Mouse (Mus musculus) ES-CJ7 (cell line): ENCODE results near the gene Ppp4r3a.
A peak's percentile ranks its signal among the peaks of the same experiment; 100 is the strongest.

Experiments used
- DNase-seq: peaks from one replicate; pipeline ENCODE4 v3.0.0; 2011; ENCODE audit warnings: low read depth, low spot score

The Ppp4r3a gene

DNA sequence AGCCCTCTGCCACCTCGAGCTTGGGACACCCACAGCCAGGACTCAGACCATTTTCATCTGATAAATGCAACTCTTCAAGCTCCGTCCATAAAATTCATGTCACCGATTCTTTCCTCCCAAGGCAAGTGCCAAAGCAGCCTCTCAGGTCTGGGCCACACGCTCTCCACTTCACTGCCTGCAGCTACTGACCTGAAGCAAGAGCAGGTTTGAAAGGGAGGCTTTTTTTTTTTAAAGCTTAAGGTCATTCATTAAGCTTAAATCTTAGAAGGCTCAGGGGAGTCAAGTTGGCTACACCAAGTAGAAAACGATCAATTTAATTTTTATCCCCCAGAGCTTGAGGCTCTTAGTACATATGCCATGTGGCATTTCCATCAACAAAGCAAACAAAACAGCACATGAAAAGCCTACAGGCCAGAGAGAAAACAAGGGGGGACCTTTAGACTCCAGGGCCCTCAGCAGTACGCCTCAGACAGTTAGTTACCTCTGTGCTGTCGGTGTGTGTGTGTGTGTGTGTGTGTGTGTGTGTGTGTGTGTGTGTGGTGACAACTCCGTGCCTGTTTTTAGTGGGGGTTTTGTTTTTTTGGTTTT, 70.3 kb downstream of the Ppp4r3a start:
- DNase-seq = no peak

DNA sequence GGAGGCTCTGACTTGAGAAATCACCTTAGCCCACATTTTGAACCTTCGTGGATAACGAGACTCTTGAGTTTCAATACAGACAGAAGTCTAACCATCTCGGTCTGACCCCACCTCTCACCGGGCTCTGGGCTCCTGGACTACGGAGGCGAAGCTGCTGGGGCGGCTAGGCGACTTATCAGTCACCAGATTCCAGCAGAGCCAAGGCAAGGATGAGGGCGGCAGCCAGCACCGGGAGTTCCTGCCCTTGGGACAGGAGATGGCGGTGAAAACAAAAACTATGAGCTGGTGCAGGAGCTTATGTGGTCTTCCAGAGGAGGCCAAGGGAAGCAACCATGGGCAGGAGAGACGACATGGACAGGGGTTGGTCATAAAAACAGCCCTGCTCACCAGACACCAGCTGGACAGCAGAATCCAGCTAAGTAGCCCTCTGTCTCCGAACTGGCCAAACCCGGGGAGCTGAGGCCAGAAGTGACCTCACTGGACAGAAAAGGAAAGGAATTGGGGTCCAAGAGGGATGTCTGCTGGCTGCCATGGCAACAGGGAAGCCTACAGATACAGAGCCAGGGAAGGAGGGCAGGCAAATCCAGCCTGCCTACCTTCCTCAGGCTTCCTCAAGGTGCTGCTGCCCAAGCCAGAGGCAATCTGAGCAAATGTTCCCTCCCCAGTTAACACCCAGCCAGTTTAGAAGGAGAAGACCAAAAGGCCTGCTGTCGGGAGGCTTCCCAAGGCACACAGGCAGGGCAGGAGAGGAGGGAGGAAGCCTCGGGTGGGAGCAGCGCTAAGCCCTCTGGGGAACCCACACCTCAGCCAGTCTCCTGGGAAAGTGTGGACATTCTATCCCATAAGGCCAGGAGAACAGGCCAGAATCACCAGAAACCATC, 71.1 kb downstream of the Ppp4r3a start:
- DNase-seq = no peak

DNA sequence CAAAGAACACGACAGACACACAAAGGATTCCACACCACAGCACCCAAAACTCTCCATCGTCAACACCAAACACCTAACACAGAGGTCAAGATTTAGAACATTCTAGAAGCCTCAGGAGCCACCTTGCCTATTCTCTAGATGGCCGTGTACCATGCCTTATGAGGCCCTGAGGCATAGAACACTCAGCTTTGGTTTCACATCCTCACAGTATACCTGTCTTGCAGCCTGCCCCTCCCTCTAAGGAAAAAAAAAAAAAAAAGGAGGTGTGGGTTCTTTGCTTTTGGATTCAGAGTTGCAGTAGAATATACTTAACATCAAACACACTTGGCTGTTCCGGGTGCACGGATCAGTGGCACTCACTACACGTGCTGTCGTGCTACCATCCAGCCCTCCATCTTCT, 72.5 kb downstream of the Ppp4r3a start:
- DNase-seq = no peak

DNA sequence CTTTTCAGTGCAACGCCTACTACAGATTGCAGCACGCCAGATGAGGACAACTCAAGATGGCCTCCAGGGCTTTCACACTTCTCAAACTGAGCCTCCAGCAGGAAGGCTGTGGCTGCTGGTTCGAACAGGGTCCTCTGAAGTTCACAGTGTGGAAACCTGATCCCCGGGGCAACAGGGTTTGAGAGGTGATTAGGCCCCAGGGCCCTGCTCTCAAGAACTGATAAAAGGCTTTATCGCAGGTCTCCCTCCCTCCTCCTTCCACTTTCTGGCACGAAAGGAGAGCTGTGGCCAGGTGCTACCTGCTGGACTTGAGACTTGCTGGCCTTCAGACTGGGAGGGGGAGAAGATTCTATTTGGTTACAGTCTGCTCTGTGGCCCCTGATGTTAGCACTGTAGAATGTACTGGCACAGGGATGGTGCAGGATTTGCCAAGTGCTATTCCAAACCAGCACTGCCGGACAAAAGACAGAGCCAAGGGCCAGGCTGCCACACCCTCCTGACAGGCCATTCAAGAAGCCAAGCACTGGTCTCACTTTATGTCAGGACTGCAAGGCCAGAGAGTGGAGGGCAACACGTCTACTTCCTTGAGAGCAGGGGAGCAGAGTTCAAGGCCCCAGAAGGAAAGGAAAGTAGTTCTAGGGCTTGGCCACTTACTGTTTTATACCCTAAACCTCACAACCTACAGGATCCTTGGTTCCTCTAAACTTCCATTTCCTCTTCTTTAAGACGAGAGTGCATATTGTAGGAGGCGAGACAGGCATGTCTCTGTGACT, 73.2 kb downstream of the Ppp4r3a start:
- peak; percentile 56 for DNase-seq

DNA sequence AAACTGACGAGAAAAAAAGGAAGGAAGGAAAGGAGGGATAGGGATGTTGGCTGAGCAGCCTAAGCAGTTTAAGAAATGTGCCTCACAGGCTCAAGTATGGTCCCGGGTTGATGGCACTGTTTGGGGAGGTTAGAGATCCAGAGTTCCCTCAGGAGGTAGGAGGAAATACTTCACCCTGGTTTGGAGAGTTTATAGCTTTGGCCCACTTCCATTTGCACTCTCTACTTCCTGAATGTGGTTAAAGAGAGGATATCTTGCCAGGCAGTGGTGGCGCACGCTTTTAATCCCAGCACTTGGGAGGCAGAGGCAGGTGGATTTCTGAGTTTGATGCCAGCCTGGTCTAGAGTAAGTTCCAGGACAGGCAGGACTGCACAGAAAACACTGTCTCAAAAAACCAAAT, 74.3 kb downstream of the Ppp4r3a start:
- DNase-seq = no peak

DNA sequence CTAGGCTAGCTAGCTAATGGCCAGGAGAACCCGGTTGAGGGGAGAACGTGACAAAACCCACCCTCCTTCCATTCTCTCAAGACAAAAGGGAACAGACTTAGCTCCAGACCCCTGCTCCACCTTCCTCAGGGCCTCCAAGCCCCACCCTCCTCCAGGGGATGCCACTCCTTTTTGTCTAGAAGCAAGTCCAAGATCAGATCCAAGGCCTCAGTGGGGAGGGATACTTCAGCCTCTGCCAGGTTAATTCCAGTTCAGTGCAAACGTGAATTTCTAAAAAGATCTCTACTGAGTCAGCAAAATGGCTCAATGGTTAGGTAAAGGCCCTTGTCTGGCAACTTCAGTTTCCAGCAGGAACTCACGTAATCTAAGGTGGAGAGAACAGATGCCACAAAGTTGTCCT, 74.9 kb downstream of the Ppp4r3a start:
- DNase-seq = peak; percentile 87

DNA sequence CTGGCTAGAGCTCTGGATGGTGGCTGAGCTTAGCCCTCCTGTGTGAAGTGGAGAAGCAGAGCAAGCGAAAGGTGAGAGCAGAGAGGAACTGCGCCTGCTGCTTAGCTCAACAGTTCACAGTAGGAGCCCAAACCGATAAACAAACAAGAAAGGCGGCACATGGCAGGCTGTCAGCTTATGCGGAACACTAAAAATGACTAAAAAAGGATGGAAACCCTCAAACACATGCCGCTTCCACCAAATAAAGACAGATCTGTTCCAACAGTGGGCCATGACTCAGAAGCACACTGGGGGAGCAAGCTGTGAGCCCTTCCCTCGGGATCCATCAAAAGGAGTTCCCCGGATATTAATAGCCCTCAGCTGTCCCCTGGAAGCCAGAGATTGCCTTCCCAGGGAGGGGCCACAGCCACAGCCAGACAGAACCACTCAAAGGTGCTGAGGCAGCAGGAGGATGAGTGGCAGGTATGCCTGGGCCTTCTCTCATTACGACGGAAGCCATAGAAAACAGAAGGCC, 75.5 kb downstream of the Ppp4r3a start:
- DNase-seq = peak; percentile 37

DNA sequence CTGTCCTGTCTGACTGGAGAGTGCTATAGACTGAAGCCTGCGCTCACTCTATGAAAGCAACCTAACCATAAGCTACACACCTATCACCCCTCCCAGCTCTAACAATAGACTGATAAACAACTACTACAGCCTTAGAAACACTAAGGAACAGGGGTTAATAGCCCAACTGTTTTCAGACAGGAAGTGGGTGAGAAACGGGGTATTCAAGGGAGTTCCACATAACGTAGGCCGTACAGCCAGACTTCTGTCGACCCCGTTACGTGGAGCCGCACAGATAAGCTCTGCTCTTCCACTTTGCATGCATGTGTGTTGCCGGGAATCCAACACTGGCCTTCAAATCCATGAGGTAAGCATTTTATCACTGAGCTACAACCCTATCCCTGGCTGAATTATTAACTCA, 76.1 kb downstream of the Ppp4r3a start:
- no peak for DNase-seq

DNA sequence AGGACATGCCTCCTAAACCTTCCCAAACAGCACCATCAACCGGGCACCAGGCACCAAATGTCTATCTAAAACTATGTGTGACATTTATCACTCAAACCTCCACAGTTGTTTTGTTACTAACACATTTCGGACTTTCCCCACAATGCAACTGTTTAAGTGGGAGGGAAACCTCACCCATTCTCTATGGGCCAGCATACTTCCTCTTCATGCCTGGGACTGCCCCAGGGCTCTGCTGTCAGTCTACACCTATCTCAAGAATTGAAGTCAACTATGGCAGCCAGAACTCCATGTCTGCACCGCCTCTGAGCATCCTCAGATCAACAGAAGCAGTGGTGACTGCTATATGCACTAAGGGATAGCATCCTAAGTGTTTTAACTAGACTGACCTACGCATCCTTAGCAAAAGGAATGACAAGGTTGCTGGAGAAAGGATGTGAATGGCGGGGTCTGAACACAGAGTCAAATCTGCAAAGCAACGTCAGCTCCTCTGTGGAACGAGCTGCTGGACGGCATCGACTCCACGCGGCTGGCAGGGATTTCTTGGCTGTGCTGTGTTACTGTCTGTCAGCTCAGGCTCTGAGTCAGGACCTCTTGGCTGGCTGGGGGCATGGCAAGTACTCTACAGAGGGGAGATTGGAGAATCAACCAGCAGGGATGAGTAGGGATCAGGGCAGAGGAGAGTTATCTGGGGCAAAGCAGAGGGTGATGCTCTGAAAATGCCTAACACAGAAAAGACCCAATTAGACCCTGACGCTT, 77.7 kb downstream of the Ppp4r3a start:
- no peak for DNase-seq

DNA sequence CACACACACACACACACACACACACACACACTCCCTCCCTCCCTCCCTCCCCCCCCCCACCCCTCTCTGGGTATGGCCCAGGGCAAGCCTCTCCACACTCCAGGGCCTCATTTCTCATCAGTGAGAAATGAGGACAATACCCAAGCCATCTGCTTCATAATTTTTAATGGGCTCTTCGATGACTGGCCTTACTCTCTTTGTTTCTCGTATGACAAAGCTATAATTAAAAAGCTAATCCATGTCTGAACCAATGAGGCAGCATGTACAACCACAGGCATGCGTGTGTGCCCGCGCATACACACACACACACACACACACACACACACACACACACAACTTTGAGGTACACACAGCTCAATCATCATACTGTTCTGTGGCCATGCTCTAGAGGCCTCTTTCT, 78.5 kb downstream of the Ppp4r3a start:
- DNase-seq = no peak

DNA sequence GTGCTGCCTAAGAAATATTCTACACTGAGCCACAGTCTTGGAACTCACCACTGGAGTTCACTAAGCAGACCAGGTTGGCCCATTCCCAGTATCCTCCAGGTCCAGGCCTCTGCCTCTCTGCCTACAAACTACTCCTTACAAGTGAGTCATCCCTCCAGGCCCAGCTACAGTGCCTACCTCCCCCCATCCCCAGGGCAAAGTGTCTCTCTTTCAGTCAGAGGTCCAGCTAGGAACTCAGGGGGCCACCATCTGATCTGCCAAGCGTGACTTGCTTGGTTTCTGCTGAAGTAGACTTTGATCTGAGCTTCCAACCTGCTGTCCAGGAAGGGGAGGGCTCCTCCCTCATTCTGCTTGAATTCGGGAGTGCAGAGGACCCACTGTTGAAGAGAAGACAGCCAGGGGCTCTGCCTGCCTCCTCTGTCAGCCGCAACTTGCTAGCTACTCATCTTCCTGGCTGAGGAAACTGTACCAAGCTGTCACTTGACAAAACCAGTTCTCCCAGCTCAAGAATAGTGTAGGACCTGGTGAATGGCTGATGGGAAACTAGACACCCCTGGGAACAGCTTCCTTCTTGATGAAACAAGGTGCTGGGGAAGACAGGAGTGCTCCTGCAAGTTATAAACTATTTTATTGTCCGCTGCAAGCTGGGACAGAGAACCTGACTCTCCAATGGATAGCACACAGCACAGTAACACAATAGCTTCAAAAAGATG, 80.5 kb downstream of the Ppp4r3a start:
- DNase-seq = no peak

DNA sequence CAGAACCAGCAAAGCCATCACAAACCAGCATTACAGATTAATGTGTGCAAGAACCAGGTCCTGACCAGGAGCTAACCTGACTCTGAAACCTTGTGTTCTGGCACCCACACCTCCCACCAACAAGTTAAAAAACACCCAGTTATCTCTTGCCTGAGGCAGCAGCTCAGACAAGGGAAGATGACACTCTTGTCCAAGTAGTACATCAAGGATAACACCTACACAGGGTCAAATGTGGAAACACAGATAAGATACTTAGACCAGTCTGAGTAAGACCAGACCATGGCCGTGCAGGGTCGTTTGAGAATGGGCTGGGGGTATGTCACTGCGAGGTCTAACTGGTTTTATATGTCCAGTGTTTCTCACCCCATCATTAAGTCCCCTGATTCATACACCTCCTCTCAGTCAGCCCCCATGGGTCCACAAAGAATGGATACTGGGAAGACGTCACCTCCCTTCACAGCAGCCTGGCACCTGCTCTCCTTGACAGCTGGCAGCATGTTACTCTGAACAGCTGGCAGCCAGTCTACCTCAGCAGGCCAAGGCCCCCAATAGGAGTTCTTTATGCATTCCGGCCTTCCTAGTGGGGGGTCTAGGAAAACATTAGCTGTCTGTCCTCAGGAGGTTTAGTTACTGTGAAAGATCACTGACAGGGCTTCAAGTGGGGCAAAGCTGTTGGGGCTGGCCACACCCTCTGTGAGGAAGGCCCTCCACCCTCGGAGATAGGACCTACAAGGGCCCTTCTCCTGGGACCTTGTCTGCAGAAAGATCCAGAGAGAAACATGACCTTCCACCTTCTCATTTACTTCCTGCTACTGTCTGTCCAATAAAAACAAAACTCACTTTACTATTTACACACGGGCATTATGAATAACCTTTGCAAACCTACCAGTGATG, 84.2 kb downstream of the Ppp4r3a start:
- no peak for DNase-seq

DNA sequence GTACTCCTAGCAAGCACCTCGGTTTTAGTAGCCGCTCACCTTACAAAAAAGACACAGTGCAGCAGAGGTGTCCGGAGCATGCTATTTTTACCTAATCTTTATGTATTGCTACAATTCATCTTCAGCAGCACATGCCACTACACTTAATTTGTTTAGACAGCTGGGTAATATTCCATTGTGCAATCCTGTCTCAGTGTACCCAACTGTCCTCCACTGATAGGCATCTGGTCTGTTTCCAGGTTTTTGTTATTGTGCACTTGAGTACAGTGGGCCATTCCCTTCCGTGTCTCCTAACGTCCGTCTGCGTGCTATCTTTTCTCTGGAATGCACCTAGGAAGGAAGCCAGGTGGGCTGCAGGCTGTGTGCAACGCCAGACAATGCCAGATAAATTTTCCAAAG, 84.9 kb downstream of the Ppp4r3a start:
- DNase-seq = no peak

DNA sequence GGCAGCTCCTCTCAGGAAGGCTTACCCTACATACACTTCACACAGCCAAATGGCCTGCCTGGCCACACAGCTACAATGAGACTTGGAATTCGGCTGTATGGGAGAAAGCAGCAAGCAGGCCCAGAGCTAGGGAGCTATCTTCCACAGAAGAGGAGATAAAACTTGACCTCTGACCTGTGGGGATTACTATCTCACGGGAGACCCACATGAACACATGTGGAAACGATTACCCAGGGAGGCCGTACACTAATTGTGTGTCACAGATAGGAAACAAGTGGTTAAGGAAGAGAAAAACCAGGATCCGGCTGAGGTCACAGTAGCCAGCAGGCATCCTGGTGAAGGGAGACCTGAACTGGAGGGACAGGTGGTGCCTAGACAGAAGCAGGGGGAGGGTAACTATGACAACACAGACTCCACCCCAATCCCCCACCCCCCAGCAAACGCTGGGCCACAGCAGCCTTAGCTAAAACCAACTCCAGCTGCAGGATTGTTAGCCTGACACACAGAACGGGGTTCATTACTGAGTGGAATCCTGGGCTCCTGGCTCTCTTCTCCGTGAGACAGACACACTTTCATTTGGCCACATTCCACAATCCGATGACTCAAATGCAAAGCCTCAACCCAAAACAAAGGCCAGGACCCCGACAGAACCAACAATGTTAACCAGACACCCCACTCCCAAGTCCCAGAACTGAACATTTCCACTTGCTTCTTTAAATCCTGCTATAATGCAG, 85.5 kb downstream of the Ppp4r3a start:
- peak; percentile 31 for DNase-seq

DNA sequence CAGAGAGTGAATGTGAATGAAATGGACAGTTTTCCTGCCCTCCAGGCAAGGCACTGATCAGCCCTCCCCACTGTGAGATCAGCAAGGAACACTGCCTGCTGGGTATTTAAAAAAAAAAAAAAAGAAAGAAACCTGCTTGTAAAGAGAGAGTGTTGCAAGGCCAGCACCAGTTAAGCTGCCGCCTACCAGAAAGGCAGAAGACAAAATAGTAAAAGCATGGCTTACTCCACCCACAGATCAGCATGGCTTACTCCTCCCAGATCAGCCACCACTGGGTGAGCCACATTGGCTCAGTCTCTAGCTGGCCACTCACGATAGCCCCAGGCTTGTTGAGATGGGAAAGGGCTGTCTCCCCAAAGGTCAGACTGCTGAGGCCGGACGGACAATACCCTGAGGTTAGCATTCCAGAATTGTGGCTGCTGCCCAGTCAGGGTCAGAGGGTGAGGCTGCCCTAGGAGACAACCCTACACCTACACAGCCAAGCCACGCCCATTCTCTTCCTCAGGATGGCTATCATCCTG, 87.1 kb downstream of the Ppp4r3a start:
- peak; percentile 96 for DNase-seq

DNA sequence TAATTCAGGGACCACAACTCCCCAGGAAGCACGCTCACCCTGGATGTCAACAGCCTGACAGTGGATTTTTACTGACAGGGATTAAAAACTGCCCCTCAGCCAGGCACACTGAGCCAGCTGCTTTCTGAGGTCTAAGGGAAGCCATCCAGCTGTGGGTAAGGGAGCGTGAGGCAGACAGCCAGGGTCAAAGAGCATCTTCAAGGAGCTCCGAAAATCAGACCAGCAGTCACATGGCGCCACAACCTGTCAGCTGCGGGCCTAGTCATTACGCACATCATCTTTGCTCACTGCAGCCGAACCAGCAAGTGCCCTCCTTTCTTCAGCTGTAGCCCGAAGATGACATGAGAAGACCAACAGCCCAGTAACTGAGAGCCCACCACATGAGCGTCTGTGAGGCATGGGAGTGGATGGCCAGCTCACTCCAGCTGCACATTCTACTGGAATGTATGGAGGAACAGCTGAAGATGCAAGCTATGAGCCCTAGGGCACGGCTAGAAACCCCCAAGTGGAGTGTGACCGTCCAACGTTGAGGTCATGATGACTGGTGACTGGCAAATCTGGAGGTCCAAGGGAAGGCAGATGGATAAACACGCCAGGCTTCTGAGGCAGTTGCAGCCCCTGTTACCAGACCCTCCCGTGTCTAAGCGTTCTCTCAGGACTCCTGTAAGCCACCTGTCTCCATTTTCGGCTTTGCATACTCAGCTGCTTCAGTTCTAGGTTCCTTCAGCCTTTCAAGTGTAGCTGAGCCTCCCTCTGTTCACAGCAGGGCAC, 87.7 kb downstream of the Ppp4r3a start:
- DNase-seq = no peak

DNA sequence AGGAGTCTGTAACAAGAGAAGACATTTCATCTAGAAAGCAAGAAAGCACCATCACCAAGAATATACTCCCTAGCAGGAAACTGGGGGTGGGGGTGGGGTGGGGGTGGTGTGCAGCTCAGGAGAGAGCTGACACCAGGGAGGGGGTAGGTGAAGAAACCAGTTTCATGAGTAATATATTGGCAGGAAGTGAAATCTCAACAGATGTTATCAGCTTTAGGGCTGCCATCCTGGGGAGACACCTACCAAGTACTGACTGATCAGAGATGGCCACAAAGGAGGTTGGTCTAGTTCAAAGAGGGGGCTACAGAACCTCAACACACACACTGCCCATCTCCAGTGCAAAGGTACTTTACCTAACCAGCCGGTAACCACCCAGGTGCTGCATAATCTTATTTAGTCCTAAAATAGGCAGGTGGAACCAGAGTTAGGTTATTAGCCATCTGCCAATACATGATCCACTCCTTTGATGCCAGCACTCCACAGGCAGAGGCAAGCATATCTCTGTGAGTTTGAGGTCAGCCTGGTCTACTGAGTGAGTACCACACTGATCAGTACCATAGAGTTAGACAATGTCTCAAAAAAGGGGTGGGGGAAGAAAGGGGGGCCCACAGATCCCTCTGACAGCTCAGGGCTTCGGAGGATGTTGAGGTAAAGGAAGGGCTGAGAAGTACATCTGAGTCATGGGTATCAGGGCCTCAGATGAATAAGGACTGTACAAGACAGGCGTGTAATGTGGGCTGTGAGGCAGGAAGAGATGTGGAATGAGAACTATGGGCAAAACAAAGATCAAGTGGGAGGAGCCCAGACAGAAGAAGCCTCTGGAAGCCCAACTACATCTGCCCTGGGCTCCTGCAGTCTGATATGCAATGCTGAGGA, 89.1 kb downstream of the Ppp4r3a start:
- DNase-seq = no peak
